Mouse (Mus musculus) c-Kit-negative CD71-positive TER-119-positive erythroid progenitor cells, embryonic 14.5 days (primary cell): ENCODE results near the gene Nes.
A peak's percentile ranks its signal among the peaks of the same experiment; 100 is the strongest.

Experiments used
- DNase-seq: peaks from one replicate; pipeline ENCODE4 v3.0.0-alpha.2; 2013; ENCODE audit warnings: low read depth, low spot score

Gene Nes

DNA sequence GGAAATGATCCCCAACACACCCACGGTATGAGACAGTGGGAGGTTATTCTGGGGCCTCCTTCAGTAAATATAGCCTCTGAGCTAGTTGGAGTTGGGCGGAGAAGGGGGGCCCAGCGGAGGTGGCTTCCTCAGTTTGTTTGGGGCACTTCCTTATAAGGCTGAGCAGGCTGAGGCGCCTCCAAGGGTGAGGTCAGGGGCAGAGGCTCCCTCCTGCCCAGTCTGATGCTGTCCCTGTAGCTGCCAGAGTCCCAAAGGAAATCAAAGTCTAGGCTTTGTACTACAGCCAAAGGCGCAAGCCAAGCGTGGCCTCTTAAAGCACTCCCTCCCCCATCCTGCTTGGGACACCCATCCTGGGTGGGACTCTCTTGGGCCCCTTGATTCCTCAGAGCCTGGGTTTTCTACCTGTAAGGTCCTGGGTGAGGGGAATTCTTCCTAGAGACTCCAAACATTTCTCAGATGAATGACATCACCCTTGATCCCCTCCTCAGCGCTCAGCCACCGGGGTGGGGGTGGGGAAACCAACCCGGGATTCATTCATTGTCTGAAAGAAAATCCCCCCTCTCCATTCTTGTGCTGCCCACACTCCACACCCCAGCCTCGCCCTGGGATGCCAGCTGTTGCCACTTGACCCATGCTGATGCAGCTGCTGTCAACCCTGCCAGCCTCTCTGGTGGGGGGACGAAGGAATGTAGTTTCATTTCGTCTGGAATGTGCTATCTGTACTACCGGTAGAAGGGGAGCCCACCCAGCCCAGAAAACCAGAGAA, 12.1 kb downstream of the Nes start:
- DNase-seq = no peak

DNA sequence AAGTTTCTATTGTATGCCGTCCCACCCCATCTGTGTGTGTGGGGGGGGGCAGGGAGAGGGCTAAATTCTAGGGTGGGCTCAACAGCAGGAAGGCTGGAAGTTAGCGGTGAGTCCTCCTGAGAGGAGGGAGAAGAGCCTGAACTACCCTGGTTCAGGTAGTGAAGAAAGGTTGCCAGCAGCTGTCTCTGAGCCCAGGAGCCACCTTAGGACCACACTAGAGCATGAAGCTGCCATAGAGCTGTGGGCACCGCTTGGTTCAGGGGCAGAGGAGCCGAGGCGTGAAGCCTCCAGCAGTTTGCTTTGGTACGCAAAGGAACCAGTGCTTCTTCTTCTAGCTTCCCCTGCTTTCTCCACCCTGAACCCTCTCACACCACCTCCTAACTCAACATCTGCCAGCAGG, 12.7 kb downstream of the Nes start:
- DNase-seq = no peak

DNA sequence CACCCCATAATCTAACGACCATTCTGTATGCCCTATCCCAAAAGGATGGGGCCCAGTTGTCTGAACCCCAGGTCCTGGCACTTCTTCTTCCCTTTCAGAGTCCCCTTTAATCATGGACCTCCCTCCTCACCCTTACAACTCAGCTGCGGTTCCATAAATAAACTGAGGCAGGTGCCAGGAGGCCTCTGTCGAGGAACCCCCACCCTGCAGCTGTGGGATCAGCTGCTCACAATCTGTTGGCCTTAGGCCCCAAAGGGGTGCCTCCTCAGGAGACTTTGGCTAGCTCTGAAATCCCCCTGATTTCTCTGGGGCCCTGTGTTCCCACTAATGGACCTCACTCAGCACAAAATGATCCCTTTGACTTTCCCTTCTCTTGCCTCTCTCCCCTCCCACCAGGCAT, 13.2 kb downstream of the Nes start:
- no peak for DNase-seq

DNA sequence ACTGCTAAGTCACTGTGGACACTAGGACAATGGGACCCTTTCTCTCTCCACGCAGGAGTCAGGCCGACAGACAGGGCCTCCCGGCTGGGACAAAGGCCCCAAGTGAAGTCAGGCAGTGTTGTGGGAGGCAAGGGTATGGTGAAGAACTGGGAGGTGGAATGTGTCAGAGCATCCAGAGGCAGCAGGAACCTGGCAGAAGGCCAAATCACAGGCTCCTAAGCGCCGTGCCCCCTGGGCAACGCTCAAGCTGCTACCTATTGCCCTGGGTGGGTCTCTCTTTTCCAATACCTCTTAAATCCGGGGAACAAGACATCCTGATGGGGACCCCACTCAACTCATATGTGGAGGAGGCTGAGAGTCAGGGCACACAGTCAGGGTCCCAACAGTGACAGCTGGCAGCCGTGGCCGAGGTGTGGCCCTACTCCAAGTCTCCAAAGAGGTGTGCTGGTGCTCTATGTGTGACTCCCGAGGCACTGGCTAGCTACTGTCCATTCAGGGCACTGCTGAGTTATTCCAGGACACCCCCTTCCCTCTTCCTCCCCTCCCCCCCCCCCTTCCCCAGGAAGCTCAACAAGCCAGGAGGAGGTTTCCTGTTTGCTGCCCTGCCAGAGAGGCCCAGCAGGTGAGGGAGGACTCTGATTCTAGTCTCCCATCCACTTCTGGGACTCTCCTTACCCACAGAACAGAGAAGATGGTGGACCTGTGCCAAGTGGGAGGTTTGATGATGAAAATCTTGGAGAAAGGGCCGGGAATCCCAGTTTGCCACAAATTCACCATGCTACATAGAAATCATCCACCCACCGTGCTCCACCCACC, 14.8 kb downstream of the Nes start:
- no peak for DNase-seq

DNA sequence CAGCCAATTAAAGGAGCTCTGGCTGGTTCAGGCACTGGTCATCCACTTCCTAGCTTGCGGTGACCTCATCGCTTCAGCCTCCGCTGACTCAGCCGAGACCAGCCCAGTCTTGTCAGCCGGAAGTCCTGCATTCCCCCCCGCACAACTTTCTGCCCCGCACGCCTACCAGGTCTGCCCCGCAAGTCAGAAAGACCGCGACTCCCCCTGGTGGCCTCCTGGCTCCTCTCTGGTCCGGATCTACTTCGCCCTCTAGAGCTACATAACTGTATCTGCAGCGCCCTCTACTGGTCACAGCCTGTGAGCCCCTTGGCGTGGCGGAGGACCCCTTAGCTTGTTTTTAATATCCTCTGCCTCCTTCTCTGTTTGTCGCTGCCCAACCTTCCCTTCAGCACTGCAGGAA, 16.0 kb downstream of the Nes start:
- peak; percentile 60 for DNase-seq

DNA sequence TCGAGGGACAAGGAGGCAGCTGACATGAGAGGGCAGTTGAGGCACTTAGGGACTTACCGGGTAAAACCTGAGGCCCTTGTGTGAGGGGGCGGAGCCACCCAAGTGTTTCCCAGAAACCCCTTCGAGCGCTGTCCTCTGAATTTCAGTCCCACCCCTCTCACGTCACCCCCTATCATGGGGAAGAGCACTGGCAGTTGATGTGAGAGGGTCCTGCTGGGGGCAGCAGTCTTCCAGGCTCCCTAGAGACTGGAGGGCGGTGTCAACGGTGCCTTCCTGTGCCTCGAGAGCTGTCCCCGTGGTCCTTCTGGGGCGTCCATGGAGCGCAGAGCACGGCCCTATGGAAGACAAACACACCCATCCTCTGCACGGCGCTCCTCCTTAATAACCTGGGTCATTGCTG, 16.8 kb downstream of the Nes start:
- DNase-seq = no peak

DNA sequence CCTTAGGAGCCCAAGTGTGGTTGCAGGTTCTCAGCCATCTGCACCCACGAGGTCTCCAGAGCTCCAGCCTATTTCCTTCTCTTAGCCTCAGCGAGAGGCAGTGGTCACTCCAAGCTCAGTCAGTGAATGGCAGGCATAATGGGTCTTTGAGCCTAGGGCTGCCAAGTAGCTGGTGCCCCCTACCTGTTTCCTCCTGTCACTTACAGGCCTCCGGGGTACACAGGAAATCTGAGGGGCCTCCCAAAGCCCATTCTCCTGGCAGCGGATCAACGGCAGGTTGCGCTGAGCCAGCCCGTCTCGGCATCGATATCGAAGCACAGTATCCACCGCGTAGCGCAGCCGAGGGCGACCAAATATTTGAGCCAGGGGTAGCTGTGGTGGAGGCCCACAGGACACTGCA, 17.2 kb downstream of the Nes start:
- no peak for DNase-seq

DNA sequence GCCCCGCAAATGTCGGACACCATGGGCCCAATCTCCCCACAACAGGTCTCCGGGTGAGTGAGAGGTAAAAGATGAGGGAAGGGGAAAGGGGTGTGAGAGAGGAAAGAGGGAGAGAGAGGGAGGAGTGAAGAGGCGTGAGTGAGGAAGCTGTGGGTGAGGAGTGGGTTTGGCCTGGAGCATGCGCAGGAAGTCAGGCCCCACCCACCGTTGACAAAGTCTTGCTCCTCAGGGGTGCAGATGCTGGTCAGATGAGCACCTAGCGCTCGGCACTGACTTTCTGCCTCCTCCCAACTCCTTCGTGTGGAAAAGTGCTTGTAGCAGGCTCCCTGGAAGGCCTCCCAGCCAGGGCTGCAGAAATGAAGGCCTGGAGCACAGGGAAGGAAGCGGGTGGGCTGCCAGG, 19.1 kb downstream of the Nes start:
- DNase-seq = no peak

DNA sequence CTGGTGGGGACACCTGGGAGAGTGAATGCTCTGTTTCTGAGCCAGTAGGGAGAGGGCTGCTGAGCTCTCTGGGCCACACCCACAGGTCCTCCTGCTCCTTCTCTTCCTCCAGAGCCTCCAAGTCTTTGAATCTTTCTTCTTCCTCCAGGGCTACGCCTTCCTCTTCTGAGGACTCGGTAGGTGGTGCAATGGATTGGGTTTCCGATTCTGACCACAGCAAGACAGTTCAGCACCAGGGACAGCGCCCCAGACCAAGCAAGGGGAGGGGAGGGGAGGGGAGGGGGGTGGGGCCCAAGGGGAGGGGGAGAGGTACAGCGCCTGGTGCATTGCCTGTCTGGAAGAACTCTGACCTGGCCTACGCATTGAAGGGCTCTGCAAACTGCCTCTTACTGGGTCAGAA, 22.6 kb downstream of the Nes start:
- no peak for DNase-seq

DNA sequence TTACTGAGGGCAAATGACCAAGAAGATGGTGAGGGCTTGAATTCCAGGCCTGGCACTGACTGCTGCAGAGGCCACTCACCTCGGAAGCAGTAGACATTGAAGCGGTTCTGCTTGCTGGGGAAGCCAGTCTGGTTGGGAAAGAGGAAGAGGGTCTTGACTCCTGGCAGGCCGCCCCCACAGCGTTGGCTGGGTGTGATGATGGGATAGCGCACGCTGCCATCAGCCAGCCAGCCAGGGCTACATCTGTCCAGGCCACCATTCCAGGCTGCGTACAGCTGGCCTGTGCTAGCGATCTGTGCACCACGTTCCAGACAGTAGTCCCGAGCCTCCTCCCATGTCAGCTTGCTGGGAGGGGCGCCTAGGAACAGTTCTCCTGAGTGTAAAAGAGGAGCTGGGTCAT, 24.5 kb downstream of the Nes start:
- DNase-seq = no peak

DNA sequence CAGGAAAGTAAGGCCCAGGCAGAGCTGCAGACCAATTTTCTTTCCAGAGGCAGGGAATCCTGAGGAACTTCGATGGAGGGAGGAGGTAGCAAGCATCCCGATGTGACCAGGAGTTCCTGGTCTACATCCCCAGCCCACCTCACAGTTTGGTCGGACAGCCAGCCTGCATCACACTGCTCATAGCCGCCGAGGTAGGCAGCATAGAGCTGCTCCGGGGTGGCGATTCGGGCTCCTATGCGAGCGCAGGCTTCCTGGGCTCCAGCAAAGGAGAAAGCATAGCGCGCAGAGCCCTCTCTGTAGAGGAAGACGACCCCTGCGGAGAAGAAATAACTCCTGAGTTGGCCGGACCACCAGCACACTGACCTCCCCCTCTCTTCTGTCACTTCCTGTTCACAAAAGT, 25.5 kb downstream of the Nes start:
- no peak for DNase-seq

DNA sequence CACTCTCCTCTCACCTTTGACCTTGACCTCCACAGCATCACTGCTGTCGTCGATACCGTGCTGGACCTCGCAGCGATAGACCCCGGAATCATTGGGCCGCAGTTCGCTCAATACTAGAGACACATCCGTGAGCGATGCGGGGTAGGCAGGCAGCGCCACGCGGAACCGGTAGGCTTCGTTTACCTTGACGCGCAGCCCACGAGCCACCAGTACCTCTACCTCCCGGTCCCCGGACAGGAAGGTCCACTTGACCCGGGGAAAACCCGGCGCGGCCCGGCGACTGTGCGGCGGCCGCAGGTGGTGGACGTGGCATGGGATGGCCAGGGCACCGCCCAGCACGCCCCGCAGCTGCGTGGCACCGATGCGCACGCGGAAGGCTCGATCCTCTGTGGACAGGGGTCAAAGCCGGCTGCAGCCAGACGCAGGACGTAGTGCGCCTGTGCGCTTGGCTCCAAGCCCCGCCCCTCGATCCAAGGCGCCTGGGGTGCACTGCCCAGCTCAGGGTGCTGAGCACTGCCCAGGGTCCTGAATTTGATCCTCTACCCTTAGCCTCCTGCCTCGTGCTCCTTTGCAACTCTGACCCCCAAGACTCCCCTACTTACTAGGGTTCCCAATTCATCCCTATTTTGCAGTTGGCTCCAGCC, 26.2 kb downstream of the Nes start:
- DNase-seq = no peak

DNA sequence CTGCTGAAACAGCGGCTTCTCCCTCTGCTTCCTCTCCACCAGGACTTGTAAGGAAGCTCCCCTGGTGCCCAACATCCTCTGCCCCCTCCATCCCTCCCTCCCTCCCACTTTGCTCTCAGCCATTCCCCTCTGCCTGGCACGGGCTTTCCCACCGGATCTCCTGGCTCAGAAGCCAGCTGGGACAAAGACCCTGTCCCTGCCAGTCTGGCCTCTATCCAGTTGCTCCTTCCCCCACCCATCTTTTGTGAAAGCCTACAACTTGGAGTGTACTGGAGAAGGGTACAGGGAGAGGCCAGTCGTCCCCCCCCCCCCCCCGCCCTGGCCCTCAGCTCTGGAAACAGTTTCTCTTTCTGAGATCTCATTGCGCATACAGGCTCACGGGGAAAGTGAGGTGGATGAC, 27.9 kb downstream of the Nes start:
- DNase-seq = no peak

DNA sequence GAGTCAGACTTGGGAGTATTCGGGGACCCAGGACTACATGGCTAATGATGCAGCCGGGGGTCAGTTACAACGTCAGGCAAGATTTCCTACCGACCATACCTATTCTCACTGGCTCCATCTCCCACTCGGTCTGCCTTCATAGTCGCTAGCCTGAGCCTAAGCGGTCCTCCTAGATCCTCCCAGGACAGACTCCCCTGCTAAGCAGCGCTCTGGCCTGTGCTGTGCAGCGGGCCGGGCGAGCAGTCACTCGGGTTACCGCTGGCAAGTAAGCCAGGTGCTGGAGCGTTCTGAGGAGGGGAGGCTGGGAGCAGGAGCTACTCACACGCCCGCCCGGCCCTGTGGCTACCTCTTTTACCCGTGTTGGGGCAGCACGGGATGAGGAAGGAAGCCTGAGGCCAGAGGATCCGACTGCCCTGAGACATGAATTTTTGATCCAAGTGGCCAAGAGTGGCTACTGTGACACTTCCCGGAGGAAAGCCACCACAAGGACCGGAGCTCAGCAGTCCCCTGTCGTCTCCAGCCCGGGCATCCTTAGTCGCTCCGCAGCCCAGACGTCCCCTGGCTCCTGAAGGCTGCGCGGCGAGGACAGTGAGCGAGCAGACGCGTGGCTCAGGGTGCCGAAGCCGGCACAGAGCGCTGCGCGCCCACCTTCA, 28.5 kb downstream of the Nes start:
- no peak for DNase-seq

DNA sequence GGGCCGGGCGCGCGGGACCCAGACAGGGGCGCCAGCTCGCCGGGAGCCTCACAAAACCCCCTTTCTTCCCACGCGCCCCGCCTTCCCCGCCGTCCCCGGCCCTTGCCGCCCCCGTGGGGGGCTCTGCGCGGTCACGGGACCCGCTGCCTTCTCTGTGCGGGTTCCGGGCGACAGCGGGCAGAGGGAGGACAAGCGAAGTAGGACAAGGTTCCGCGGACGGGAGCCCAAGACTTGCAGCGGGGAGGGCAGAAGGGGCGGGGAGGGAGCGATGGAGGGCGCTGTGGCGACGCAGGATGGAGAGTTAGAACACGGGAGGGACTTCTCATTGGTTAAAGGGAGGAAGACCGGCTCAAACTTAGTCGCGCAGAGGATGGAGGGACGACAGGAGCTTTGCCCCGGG, 29.3 kb downstream of the Nes start, which contains the start of gene Bcan:
Bcan (minus strand) TSS at position 50 of the 400 bp plus-strand sequence.
- no peak for DNase-seq

DNA sequence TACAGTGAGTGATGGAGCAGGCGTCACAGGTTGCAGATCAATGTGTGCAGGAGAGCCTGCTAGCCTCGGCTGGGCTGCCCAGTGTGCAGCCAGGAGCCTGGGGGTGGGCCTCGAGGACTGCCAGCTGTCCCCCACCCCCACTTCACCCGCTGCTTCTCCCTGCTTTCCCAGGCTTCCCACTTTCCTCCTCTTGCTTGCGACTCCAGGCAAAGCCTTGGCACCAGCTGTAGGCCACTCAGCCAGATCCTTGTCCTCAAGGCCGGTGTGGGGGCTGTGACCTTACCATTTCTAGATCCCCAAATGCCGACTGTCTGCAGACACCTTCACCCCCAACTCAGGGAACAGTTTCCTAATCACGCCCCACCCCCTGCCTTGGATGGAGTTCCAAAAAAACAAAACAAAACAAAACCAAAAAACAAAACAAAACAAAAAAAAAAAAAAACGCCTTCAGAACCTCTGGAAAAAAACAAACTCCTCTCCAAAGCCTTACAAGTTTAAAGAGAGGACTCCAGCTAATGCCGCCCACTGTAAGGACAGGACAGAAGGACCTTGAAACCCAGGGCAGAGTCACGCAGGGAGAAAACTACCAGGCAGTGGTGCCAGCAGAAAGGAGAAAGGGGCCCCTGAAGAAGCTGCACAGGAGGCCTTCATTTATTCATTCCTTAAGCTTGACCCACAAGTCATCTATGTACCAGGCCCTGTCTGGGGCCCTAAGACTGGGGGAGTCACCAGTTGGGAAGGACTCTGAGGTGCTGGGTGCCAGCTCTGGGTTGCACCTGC, 30.1 kb downstream of the Nes start:
- DNase-seq = no peak

DNA sequence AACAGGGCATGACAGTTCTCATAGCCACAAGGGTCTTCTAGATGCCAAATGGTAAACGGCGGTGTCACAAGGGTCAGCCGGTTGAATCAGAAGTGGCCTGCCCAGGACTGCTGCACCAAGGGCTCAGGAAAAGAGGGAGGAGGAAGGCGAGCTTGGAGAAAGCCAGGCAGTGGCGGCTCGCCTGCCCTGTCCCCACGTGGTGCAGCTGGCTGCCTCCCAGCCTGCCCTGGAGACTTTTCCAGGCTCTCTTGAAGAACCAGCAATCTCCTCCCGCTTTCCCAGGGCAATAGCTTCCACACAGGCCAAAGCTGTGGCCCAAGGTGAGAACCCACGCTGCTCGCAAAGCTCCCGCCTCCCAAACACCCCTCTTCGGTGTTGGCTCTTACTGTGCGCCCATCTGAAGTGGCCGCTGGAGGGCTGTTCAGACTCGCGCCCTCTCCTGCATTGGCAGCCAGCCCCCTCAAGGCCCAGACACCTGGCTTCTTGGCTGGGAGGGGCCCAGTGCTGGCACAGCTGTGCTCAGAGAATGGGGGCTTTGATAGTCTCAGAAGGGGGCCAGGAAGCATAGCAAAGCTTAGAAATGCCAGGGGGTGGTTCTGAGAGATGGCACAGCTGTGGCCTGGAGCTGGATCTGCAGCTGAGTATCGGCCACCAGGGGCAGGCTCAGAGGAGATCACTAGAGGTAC, 31.6 kb downstream of the Nes start:
- DNase-seq = no peak

DNA sequence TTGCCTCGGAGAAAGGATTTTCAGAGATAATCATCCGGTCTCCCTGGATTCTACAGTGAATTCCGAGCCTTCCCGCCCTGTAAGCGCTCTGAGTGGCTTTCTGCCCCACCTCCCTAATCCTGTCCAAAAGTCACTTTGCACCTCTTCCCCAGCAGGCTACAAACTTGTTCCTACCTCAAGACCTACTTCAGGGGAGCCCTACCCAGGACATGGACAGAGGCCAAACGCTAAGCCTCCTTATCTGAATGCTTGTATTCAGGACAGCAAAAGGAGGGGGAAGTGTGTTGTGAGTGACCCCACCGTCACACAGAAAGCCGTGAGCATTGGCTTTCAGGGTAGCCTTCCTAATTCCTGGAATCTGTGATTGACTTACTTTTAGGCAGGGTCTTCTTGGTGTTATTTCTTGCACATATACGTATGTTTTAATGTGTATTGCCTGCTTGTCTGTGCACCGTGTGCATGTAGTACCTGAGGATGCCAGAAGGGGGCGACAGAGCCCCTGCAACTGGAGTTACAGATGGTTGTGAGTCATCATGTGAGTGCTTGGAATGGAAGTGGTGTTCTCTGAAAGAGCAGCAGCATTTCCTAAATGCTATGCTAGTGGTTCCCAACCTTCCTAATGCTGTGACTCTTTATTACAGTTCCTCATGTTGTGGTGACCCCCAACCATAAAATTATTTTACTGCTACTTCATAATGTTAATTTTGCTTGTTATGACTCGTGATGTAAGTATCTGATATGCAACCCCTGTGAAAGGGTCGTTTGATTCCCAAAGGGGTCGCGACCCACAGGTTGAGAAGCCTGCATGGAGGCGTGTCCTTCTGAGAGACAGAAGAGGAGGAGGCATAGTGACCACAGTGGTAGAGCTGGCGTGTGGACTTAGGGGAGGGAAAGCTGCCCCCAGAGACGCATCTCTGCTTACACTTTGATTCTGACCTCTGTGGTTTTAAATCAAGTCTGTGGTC, 35.2 kb downstream of the Nes start:
- peak; percentile 17 for DNase-seq

DNA sequence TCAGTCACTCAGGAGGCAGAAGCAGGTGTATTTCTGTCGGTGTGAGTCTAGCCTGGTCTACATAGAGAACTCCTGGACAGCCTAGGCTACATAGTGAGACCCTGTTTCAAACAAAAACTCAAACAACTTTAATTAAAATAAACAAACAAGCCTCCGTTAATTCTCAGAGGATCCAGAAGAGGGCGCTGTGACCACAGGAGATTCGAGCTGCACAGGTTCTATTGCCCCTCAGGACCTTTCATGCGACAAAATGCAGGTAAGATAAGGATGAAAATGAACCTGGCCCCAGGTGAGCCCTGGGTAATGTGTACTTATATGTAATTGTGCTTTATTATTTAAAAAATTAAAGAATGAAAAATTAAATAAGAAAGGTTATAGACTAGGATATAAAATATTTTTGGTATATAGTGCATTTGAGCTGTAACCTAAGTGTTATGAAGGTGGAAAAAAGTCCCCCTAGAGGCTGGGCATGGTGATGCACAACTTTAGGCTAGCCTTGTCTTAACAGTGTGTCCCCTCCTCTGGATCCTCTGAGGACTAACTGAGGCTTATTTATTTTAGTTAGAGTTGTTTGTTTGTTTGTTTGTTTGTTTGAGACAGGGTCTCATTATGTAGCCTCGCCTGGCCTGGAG, 39.9 kb downstream of the Nes start:
- no peak for DNase-seq
